Mouse (Mus musculus) T-helper 1 cell (primary cell): ENCODE data around the gene Pithd1.
"Not testable (repeated sequence)": the region's sequence is repeated elsewhere in the genome, so short reads cannot be mapped to it uniquely, and the experiment has no call there.

Source experiments
- in situ Hi-C: fragments of 300-600 bp; cut with MboI, MseI; formaldehyde crosslinking; loops from one replicate; pipeline ENCODE4 v1.15.1; 2025; ENCODE audit warnings: high pct_unique_total_duplicates

The Pithd1 gene

DNA sequence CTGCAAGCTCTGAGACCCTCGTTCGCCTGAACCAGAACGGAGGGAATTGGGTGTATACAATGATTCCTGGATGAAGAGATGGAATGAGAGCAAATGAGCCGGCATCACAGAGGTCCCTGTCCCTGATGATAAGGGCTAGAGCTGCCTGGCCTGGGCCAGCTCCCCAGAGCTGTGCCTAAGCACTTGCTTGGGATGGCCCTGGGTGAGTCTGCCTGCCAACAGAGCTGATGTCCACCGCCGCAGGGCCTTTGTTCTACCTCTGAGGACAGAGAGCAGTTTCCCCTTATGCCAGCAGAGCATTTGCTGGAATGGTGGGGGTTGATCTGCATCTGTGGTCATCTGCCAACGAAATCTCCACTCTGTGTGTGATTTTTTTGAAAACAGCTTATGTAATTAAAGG is 24.9 kb downstream of the Pithd1 start:
- in situ Hi-C loops = no loop called here

DNA sequence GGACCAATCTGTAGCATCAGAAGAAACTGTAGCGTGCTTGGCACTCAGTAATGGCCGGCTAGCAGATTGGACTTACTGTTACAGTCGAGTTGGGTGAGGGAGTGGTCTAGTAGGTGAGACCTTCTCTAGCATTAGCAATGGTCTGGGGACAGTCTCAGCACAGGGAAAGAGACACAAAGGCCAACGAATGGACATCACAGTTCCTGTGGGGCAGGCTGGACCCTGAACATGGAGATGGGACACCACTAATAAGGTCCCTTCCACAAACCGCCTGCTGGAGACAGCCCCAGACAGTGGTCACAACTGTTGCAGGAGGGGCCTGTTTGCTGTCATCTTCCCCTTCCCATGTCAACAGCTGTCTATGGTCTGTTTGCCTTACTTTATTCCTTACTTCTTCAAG is 25.4 kb downstream of the Pithd1 start:
- in situ Hi-C loops = no loop called here

DNA sequence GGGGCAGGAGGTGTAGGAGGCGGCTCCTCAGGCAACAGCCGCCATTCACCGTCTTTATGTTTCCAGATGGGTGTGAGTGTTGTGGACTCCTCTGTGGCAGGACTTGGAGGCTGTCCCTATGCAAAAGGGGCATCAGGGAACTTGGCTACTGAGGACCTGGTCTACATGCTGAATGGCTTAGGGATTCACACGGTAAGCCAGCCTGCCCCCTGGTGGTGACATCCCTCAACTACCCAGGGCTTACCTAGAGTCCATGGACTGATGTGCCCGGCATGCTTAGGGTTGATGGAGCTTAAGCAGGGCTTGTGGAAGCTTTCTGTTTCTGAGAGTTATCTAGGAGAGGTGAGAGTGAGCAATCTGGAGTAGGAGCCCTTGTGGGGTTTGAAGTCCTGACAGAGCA is 26.3 kb downstream of the Pithd1 start:
- in situ Hi-C loops = no loop called here

DNA sequence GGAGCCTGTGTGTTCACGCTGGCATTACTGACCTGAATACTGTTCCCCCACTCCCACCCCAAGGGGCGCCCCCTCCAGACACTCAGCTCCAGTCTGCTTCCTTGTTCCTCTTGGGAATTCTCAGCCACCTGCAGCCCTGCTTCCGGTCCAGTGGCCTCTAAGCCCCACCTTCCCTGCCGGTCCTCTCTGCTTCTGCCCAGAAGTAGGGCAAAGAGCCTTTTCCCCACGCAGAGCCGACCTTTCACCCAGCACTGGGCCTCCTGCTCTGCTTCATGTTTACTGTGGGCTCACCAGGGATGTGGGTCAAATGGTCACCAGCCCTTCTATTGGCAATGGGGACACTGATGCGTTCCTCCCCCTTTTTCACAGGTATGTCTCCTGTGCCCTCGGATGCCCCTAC is 28.7 kb downstream of the Pithd1 start:
- in situ Hi-C loops = no loop called here

DNA sequence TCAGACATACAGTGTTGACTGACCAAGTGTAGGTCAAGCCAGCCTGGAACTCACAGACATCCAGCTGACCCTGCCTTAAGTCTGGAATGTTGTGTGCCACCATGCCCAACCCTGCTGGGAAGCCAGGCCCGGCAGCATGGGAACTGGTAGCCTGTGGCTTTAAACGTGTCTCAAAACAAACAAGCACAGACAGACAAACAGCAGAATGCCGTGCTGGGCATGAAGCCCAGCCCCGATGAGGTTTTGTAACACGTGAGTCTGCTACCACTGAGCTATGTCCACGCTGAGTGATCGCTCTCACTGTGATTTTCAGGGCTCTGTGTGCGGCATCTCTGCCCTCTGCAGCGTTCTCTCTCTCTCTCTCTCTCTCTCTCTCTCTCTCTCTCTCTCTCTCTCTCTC is 31.2 kb downstream of the Pithd1 start:
- in situ Hi-C loops = no loop called here

DNA sequence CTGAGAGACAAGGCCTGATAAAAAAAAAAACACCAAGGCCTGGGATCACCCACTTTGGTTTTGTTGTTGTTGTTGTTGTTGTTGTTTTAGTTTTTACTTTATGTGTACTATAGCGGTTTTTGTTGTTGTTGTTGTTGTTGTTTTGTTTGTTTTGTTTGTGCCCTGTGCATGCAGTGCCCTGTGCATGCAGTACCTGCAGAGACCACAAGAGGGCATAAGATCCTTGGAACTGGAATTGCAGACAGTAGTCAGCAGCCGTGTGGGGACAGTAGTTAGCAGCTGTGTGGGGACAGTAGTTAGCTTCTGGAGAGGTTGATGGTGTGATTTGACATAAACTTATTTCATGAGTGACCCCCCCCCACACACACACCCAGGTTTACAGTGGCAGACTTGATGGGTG is 32.8 kb downstream of the Pithd1 start:
- in situ Hi-C loops = no loop called here

DNA sequence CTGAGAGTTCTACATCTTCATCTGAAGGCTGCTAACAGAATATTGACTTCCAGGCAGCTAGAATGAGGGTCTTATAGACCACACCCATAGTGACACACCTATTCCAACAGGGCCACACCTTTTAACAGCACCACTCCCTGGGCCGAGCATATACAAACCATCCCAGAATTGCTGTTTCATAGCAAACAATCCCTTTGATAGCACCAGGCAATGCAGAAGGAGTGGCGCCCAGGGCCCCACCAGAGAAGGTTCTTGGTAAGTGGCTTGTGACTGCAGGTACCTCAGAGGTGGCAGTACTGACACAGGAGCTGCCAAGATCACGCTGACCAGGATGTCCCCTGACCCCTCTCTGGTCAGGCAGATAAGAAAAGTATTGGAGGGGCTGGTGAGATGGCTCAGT is 33.9 kb downstream of the Pithd1 start:
- in situ Hi-C loops = no loop called here

DNA sequence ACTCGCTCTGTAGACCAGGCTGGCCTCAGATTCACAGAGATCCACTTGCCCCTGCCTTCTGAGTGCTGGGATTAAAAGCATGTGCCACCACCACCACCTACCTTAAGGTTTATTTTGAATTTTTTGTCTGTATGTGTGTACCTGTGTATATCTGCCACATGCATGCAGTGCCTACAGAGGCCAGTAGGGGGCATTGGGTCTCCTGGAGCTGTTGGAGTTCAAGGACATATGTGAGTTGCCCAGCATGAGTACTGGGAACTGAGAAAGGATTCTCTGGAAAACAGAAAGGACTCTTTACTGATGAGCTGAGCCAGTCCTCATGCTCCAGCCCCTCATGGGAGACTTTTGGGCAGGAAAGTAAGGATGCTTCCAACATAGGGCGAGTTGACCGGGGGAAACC is 35.6 kb downstream of the Pithd1 start:
- in situ Hi-C loops = no loop called here

DNA sequence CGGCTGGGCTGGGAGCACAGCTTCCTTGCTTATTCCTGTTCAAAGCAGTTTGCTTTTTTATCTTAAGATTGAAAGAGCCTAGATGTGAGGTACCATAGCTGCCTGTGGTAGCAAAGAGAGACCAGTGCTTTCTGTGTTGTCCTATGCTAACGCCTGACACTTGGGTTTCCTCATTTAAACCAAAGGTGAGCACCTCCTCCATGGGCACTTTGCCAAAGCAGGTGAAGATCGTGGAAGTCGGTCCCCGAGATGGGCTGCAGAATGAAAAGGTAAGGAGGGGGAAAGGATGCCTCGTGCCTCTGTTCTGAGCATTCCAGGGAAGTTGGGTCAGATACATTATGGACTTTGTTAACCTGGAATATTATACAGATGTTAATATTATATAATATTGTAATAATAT is 36.7 kb downstream of the Pithd1 start:
- in situ Hi-C loops = no loop called here

DNA sequence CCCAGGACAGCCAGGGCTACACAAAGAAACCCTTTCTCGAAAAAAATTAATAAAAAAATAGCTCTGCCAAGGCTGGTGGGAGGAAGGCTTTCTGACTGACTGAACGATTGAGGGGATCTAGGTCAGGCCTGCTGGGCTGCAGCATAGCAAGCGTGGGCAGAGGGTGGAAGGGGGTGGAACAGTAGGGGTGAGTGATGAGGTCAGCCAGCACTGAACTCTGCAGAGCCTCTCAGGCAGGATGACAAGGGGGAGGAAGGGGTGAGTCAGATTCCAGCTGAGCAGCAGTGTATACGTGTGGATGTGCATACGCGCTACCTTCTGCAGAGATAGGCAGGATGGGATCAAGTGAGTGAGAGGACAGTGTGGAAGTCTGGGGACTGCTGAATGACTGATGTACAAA is 37.2 kb downstream of the Pithd1 start:
- in situ Hi-C loops = no loop called here

DNA sequence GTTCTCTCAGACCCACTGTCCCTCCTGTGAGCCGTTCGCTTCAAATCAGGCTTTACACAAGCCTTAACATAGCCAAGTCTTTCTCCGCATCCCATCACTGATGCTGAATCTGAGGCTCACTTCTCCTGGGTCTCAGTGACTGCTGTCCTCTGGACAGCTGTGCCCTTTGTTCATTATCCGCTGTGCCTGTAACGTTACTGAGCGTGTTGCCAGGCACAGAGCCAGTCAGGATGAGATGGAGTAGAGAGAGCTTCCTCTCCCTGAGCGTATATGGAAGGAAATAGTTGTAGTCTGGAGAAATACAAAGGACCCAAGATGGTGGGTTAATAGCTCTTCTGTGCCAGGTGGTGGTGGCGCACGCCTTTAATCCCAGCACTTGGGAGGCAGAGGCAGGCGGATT is 37.6 kb downstream of the Pithd1 start:
- in situ Hi-C loops = no loop called here

DNA sequence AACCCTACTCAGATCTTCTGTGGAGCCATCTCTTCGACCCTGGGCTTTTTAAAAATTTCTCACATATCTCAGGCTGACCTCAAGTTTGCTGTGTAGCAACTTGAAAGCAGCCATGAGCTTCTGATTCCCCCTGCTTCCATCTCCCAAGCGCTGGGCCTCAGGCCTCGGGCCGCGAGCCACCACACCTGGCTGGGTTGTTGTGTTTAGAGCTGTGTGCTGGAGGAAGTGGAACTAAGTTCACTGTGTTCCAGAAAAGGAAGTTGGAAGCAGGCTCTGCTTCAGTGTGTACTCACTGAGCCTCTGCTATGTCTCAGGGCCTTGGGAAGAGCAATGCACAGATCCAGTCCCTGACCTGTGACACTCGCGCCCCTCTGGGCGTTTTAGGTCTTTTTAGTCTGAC is 38.9 kb downstream of the Pithd1 start:
- in situ Hi-C loops = no loop called here

DNA sequence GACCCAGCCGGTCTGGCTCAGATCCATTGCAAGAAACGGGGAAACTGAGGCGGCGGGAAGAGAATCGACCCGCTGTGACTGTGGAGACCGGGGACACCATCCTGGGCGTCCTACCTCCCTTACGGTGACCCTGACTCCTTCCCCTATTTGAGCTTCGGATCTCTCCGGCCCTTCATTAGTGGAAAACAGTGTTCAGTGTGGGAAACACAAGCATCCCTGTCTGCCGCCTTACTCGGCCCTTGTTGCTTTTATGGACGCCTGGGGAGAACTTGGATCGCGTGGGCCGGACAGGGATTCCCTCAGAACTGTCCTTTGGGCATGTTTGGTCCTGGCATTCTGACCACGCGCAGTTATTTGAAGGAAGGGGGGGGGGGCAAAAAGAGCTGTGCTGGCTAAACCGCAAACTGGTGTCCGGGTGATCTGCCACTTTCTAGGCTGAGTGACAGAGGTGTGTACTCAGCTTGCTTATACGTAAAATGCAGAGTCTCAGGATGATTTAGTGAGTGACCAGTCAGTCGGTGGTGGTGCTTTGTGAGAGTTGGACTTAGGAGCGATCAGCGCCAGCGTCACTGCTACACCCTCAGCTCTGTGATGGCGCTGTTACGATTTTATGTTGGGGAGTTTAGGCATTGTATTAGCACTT is 40.3 kb downstream of the Pithd1 start:
- in situ Hi-C loops = no loop called here

DNA sequence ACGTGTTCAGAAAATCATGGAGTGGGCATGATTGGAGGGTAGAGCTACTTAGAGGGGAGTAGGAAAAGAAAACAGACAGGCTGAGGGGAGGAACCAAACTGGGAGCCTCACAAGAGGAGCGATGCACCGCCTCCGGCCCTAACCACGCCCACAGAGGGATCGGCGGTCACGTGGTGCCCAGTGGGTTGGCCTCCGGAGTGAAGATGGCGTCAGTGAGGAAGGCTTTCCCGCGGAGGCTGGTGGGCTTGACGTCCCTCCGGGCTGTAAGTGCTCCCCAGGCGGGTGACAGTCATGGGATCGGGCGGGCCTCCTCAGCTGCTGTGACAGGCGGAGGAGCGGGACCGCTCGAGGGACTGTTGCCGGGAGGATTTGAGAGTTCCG is 40.8 kb downstream of the Pithd1 start, which contains the start of gene Hmgcl:
TSS of gene Hmgcl (plus strand) at position 171 of the 381 bp plus-strand sequence.
- in situ Hi-C loops = no loop called here

DNA sequence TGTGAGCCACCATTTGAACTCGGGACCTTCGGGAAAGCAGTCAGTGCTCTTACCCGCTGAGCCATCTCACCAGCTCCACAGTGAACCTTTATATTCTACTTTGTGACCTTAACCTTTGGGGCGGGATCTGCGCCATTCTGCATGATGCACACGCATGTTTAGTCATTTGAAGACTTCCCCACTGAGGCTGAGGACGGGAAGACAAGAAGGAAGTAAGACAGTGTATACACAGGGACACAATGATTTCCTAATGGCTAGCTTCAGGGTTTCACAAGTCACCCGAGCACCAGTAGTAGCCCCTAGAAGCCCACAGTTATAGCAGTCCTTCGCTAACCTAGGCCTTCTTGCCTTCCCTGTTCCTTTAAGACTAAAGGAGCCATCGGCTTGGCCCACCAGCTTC is 41.4 kb downstream of the Pithd1 start:
- in situ Hi-C loops = no loop called here

DNA sequence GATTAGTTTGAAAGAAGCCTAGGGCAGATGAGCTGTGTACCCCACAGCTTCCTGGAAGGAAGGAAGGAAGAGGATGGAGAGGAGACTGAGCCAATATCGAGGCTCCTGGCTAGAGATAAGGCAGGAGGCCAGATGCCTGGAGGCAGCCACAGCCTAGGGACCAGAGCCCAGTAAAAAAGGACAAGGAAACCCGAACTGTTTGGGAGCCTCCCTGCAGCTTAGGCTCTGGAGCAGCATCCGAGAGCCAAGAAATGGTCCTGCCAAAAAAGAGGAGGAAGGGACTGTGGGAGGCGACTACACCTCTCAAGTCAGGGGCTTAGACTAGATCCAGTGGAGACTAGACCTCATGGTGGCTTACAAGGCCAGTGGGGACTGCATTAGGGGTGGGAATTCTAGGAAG is 43.7 kb downstream of the Pithd1 start:
- in situ Hi-C loops = no loop called here

DNA sequence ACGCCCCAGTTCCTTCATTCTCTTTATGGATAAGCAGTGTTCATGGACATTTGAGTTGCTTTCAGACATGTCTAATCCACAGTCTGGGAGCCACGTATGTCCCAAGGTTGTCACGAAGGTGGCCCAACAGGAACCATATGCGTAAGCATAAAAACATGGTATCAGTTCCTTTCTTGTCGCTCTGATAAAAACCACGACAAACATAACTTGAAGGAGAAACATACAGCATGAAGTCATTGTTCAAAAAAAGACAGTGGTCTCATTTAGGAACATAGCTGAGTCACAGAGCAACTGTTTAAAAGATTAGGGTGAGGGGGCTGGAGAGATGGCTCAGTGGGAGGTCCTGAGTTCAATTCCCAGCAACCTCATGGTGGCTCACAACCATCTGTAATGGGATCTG is 44.9 kb downstream of the Pithd1 start:
- in situ Hi-C loops = no loop called here

DNA sequence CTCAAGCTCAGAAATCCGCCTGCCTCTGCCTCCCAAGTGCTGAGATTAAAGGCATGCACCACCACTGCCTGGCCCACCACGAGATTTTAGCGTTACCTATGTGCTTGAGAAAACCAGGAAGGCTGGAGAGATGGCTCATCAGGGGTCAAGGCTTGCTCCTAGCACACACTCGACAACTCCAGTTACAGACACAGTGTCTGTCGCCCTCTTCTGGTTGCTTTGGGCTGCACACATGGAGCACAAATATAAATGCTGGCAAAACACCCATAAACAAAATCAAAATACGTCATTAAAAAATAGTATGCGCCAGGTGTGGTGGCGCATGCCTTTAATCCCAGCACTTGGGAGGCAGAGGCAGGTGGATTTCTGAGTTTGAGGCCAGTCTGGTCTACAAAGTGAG is 46.0 kb downstream of the Pithd1 start:
- in situ Hi-C loops = not testable (repeated sequence)

DNA sequence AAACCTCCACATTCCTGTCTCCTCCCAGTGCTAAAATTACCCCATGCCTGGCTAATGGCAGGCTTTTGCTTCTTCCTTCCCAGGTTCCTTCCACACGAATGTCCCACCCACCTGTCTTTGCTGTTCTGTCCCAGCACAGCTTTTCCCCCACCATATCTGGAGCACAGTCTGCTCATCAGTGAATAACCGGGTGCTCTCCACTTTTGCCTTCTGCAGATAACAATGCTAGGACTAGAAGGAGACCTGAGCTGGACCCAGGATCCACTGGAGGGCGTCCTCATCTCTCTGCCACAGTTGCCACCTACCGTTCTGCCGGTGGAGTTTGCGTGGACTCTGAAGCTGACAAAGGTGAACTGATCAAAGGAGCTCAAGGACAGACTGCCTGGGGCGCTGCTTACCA is 48.2 kb downstream of the Pithd1 start:
- in situ Hi-C loops = loop anchor here (5.0 kb wide), 1 partner anchor 137 kb away; no protein-coding TSS in a partner anchor

DNA sequence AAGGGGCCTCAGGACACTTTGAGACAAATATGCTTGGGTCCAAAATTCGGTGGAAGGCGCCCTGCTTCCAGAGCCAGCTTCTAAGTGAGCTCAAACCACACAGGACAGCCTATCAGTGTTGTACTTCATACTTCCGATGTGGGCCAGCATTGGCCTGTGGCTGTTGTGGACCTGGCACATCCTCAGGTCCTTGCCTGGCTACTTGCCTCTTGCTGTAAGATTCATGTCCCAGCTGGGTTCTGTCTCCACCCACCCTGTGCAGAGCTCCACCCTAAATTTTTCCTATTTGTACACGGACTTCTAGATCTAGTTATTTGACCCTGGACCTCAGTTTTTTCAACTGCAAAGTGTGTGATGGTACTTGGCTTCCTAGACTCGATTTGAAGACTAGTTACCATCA is 51.6 kb downstream of the Pithd1 start:
- in situ Hi-C loops = loop anchor here (5.0 kb wide), 1 partner anchor 133 kb away; no protein-coding TSS in a partner anchor

DNA sequence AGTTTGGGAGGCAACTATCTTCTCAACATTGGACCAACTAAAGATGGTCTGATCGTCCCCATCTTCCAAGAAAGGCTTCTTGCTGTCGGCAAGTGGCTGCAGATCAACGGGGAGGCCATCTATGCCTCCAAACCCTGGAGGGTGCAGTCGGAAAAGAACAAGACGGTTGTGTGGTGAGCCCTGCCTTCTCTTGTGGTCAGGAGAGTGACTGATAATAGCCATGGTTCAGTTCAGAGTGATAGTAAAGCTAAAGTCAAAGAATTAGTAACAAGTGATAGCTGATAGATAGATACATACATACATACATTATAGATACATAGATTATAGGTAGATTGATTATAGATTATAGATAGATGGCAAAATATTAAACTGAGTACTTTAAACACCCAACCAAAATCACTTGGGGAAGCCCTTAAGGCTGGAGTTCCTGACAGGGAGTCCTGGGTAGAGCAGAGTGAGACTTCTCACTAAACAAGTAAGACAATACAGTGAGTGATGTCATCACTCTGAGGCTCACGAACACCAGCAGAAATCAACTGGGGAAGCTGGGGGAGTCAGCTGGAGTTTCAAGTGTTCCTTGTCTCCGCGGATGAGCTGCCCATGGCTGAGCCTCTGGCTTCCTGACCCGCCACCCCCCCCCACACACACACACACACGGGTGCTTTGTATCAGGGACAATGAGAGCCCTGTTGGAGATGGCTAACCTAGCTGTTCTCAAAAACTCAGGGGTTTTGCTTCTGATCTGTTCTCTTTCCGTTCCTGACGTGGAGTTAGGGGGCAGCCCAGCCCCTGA is 52.2 kb downstream of the Pithd1 start:
- in situ Hi-C loops = loop anchor here (5.0 kb wide), 1 partner anchor 133 kb away; no protein-coding TSS in a partner anchor

DNA sequence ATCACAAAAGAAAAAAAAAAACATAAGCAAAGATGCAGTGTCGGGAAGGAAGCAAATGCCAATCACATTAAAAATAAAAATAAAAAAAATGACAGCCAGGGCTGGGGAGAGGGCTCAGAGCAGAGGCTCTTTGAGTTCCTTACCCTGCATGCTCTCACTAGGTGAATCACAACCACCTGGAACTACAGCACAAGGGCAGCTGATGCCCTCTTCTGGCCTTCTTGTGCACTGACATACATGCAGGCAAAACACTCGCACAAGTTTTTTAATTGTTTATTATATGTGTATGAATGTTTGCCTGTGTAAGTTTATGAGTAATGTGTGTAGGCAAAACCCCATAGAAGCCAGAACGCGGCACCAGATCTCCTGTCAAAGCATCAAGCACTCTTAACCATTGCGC is 55.2 kb downstream of the Pithd1 start:
- in situ Hi-C loops = no loop called here

DNA sequence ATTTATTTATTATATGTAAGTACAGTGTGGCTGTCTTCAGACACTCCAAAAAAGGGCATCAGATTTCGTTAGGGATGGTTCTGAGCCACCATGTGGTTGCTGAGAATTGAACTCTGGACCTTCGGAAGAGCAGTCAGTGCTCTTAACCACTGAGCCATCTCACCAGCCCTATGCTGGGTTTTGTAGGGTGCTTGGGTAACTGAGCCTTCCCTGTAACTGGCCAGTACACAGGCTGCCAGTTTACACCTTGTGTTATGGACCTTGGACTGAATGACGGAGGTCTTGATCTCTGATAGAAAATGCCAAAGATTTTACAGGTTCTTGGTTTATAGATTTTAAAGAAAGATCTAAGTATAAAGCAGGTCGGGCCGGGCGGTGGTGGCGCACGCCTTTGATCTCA is 56.8 kb downstream of the Pithd1 start:
- in situ Hi-C loops = no loop called here
